Mouse (Mus musculus) small intestine, adult 2 months (tissue): Measurements from ENCODE around the gene Aqp5.

Source experiments
- CTCF ChIP-seq: fragments of 200-500 bp; IDR thresholded peaks from 2 replicates; pipeline ENCODE4 v1.5.1; 2012; ENCODE audit warnings: low read depth, mild to moderate bottlenecking, control low read depth, inconsistent platforms, low read length, moderate library complexity, mixed read lengths; ENCODE audit not compliant: insufficient replicate concordance, insufficient read length; ENCODE audit errors: extremely low read depth
- POLR2A ChIP-seq: fragments of 200-500 bp; IDR thresholded peaks from 2 replicates; pipeline ENCODE4 v1.6.1; 2012; ENCODE audit warnings: low read depth, mild to moderate bottlenecking, control low read depth, inconsistent platforms, low read length, moderate library complexity

DNA sequence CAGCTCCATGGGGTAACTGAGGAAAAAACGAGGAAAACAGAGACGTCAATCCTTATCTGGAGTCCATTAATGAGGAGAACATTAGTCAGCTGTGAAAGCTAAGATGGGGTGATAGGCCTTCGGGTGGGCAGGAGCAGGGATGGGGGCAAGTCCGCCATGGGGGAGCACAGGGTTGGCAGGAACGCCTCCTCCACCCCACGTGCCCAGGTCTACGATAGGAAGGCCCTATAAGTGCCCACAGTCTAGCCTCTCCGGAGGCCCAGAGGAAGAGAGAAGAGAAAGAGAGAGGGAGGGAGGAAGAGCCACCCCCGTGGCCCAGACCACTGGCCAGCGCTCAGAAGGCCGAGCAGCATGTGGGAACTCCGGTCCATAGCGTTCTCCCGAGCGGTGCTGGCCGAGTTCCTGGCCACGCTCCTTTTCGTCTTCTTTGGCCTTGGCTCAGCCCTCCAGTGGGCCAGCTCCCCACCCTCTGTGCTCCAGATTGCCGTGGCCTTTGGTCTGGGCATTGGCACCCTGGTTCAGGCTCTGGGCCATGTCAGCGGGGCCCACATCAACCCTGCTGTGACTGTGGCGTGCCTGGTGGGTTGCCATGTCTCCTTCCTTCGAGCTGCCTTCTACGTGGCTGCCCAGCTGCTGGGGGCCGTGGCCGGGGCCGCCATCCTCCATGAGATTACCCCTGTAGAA is 11.6 kb upstream of the Aqp5 start, which contains the start of gene Aqp2:
- no peak for TF ChIP-seq CTCF
- no peak for TF ChIP-seq POLR2A
